Mouse (Mus musculus) granulocyte monocyte progenitor cell, adult 5-6 weeks (primary cell): ENCODE measurements around the gene Olfr1058. TPM values are rescaled to one million over a fixed set of nuclear protein-coding genes. Genes with fewer than 3 reads are reported as not detected.
"Not testable (repeated sequence)": the region's sequence is repeated elsewhere in the genome, so short reads cannot be mapped to it uniquely, and the experiment has no call there.

Experiments used
- ATAC-seq: replicated peaks from 2 replicates; pipeline ENCODE4 v1.8.0; 2016; ENCODE audit warnings: mild to moderate bottlenecking, moderate TSS enrichment, inconsistent platforms; ENCODE audit not compliant: poor library complexity, severe bottlenecking
- total RNA-seq, 2 experiments: library from RNA; stranded (forward) in 1 of 2; stranded (reverse) in 1 of 2; fragments of 200-712, 200-1000 nt in 1 of 2; fragments of >200 nt in 1 of 2; fragmentation: Nextera tagmentation in 1 of 2; gene quantifications; 2 replicates each; pipeline ENCODE4 v1.2.3; 2014 to 2017

The Olfr1058 gene
- not detected in 2 replicates for total RNA-seq (2014; fragmentation: Nextera tagmentation)
- not detected in 2 replicates for total RNA-seq (2017)

DNA sequence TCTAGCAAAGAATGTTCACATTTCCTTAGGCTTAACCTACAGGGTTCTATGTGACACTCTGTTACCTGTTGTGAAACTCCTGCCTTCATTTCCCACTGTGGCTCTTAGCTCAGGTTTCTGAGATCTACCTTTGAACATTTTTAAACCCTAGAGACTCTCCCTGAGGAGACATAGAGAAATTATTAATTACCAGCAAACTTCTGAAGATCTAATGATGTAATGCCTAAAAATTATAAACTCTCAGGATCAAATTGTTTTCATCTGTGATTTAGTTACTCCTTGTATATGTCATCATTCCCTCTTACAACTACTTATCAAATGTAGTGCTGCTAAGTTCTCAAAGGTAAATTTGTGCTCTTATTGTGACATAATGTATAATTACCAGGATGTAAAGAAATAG is at the start of gene Olfr1058:
Gene Olfr1058, minus strand, starts transcription at position 101 of the 400 bp plus-strand sequence.
- not testable (repeated sequence) for ATAC-seq

DNA sequence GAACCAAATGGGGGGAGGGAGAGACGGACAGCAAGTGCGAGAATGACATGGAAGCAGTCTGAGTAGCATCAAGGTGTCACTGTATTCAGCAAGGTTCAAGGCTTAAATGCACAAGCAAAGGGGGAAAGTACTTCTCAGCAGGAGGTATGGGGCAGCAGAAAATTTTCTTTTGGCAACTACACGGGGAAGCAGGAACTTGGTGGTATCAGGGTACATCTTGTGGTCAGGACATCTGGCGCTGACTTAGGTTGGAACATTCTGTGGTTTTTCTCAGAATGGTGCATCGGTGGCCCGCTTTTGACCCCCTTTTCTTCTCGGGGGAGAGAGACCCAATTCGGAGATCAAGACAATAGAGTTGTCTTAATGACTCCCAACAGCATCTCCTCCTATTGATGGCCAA is 40.1 kb upstream of the Olfr1058 start:
- ATAC-seq: not testable (repeated sequence)

DNA sequence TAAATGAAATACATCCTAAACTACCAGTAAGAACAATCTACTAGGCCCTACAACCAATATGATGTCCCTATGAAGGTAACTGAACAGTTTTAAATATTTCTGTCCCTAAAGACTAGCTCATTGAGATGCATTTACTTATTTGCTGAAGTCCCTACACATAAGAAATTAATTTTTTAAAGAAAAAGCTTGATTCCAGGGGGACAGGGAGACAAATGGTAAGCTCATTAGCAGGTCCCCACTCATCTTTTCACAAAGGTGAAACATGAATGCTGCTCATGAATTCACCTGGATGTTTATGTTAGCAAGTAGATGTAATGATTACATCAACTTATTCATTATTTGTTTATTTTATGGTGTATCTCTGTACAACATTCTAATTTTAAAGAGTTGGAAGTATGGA is 38.3 kb upstream of the Olfr1058 start, which contains the start of gene Olfr1062:
Gene Olfr1062, minus strand, starts transcription at position 101 of the 400 bp plus-strand sequence.
- not testable (repeated sequence) for ATAC-seq

DNA sequence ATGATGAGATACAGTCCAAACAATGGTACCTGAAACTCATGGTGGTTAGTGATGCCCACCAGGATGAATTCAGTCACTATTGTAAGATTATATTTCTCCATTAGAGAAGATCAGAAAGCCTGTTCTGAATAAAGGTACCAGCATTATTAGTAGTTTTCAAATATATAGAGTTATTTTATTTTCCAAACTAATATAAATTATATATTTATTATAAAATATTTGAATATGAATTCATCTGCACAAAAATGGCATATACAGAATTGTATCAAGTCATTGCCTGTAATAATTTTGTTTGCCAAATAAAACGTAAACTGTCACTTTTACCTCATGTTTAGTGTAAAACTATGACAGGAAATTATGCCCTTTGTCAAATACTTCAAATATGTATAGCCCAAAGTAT is 25.6 kb upstream of the Olfr1058 start, which contains the start of gene Olfr1061:
Gene Olfr1061, minus strand, starts transcription at position 101 of the 400 bp plus-strand sequence.
- no peak for ATAC-seq

DNA sequence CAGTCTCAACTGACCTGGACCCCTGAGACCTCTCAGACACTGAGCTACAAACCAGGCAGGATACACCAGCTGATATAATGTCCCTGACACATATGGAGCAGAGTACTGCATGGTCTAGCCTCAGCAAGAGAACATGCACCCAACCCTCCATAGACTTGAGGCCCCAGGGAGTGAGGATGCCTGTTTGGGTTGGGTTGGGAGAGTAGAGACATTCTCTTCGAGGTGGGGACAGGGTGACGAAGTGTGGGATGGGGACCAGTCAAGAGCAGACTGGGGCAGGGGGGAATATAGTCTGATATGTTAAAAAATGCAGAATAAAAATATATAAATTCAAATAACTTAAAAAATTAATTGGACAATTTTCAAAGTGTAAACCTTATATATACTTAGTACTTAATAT is 6.8 kb upstream of the Olfr1058 start:
- no peak for ATAC-seq

DNA sequence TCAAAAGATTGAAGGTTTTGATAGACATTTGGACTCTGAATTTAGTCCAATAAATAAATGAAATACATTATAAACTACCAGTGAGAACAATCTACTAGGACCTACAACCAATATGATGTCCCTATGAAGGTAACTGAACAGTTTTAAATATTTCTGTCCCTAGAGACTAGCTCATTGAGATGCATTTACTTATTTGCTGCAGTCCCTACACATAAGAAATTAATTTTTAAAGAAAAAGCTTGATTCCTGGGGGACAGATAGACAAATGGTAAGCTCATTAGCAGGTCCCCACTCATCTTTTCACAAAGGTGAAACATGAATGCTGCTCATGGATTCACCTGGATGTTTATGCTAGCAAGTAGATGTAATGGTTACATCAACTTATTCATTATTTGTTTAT is 10.1 kb downstream of the Olfr1058 start, which contains the start of gene Olfr1057:
Gene Olfr1057, minus strand, starts transcription at position 101 of the 400 bp plus-strand sequence.
- no peak for ATAC-seq

DNA sequence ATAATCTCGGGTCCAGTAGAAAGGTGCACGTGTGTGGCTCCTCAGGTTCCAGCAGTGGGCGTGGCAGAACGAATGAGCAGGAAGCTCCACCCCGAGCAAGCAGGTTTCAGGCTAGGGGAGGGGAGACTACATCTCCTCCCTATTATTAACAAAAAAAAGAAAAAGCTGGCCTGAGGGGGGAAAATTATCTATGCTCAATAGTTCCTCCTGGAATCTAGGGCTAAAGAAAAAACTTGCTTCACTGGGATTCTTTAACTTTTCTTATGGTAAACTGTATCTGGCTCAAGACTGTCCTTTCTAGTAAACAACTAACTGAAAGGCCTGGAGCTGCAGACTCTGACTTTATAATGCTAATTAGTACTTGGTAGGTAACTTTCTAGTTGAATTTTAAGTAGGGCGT is 22.0 kb downstream of the Olfr1058 start:
- not testable (repeated sequence) for ATAC-seq

DNA sequence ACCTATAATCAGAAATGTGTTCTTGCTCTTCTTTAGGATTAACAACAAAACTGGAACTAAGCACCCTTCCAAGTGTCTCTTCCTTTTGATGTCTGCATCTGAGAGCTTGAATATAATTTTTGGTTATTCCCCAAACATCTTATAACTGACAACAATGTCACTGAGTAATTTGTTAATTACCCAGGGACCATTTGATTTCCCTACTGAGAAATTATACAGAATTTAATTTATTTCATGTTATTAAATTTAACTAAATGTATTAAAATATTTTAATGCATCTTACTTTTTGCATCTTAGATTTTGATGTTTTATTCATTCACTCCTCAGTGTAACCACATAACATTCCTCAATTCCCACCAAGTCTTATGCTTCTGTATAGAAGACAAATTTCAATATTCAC is 26.0 kb downstream of the Olfr1058 start, which contains the start of gene Olfr1056:
Gene Olfr1056, minus strand, starts transcription at position 101 of the 400 bp plus-strand sequence.
- no peak for ATAC-seq

DNA sequence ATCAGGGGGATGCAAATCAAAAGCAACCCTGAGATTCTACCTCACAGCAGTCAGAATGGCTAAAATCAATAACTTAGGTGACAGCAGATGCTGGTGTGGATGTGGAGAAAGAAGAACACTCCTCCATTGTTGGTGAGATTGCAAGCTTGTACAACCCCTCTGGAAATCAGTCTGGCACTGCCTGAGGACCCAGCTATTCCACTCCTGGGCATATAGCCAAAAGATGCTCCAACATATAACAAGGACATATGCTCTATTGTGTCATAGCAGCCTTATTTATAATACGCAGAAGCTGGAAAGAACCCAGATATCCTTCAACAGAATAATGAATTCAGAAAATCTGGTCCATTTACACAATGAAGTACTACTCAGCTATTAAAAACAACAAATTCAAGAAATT is 36.6 kb downstream of the Olfr1058 start:
- not testable (repeated sequence) for ATAC-seq

DNA sequence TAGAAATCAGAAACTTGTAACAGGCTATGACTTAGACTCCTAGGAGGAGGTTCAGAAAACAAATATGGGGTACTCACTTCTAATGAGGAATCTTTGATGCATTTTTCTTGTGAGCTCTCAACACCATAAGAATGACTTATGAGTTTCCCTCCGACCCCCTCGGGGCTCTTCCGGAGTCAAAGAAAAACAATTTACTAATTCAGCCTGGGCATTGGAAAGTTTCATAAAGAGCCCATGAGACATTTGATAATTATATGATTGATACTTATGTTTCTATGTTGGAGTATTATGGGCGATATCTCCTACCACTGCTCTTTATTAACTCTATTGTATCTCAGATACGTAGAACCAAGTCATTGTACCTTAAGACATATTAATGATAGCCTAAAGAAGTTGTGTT is 38.2 kb downstream of the Olfr1058 start, which contains the start of gene Olfr1055:
Gene Olfr1055, minus strand, starts transcription at position 101 of the 400 bp plus-strand sequence.
- no peak for ATAC-seq

DNA sequence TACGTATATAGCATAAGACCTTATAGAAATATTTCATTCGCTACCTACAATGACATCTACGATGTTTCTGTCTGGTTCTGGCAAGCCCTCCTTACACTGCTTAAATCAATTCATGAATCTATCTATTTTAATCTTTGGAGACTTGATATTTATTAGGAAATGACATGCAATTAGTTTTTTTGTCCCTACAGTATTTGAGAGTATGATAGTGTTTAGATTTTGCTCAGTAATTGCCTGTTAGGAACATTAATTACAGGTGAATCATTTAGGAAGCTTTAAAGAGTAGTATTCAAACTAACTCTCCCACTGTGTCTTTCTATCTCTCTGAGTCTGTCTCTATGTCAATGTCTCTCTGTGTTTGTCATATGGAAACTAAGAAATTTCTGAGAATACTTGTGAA is 53.0 kb downstream of the Olfr1058 start, which contains the start of gene Olfr1054:
Gene Olfr1054, minus strand, starts transcription at position 101 of the 400 bp plus-strand sequence.
- no peak for ATAC-seq

Other genes with a start within 250 kb of the Olfr1058 start
- gene Olfr1040, start 241.8 kb downstream of the Olfr1058 start, total RNA-seq (2014; fragmentation: Nextera tagmentation): not detected in 2 replicates
- gene Olfr1040, start 241.8 kb downstream of the Olfr1058 start, total RNA-seq (2017): not detected in 2 replicates
- not detected in 2 replicates for gene Olfr1042, start 226.7 kb downstream of the Olfr1058 start, total RNA-seq (2014; fragmentation: Nextera tagmentation)
- gene Olfr1042, start 226.7 kb downstream of the Olfr1058 start, total RNA-seq (2017): not detected in 2 replicates
- not detected in 2 replicates for gene Olfr1043, start 221.0 kb downstream of the Olfr1058 start, total RNA-seq (2014; fragmentation: Nextera tagmentation)
- gene Olfr1043, start 221.0 kb downstream of the Olfr1058 start, total RNA-seq (2017): not detected in 2 replicates
- gene Olfr1044, start 210.7 kb downstream of the Olfr1058 start, total RNA-seq (2014; fragmentation: Nextera tagmentation): not detected in 2 replicates
- gene Olfr1044, start 210.7 kb downstream of the Olfr1058 start, total RNA-seq (2017): not detected in 2 replicates
- not detected in 2 replicates for gene Olfr52, start 202.9 kb downstream of the Olfr1058 start, total RNA-seq (2014; fragmentation: Nextera tagmentation)
- not detected in 2 replicates for gene Olfr52, start 202.9 kb downstream of the Olfr1058 start, total RNA-seq (2017)
- gene Olfr1045, start 185.6 kb downstream of the Olfr1058 start, total RNA-seq (2014; fragmentation: Nextera tagmentation): not detected in 2 replicates
- not detected in 2 replicates for gene Olfr1045, start 185.6 kb downstream of the Olfr1058 start, total RNA-seq (2017)
- not detected in 2 replicates for gene Olfr1046, start 169.2 kb downstream of the Olfr1058 start, total RNA-seq (2014; fragmentation: Nextera tagmentation)
- gene Olfr1046, start 169.2 kb downstream of the Olfr1058 start, total RNA-seq (2017): not detected in 2 replicates
- gene Olfr1047, start 157.2 kb downstream of the Olfr1058 start, total RNA-seq (2014; fragmentation: Nextera tagmentation): not detected in 2 replicates
- not detected in 2 replicates for gene Olfr1047, start 157.2 kb downstream of the Olfr1058 start, total RNA-seq (2017)
- gene Olfr1048, start 148.3 kb downstream of the Olfr1058 start, total RNA-seq (2014; fragmentation: Nextera tagmentation): not detected in 2 replicates
- not detected in 2 replicates for gene Olfr1048, start 148.3 kb downstream of the Olfr1058 start, total RNA-seq (2017)
- not detected in 2 replicates for gene Olfr1049, start 130.2 kb downstream of the Olfr1058 start, total RNA-seq (2014; fragmentation: Nextera tagmentation)
- not detected in 2 replicates for gene Olfr1049, start 130.2 kb downstream of the Olfr1058 start, total RNA-seq (2017)
- gene Olfr1051, start 109.5 kb downstream of the Olfr1058 start, total RNA-seq (2014; fragmentation: Nextera tagmentation): not detected in 2 replicates
- gene Olfr1051, start 109.5 kb downstream of the Olfr1058 start, total RNA-seq (2017): not detected in 2 replicates
- not detected in 2 replicates for gene Olfr1052, start 96.1 kb downstream of the Olfr1058 start, total RNA-seq (2014; fragmentation: Nextera tagmentation)
- not detected in 2 replicates for gene Olfr1052, start 96.1 kb downstream of the Olfr1058 start, total RNA-seq (2017)
- not detected in 2 replicates for gene Olfr1053, start 73.3 kb downstream of the Olfr1058 start, total RNA-seq (2014; fragmentation: Nextera tagmentation)
- not detected in 2 replicates for gene Olfr1053, start 73.3 kb downstream of the Olfr1058 start, total RNA-seq (2017)
- not detected in 2 replicates for gene Olfr1054, start 53.1 kb downstream of the Olfr1058 start, total RNA-seq (2014; fragmentation: Nextera tagmentation)
- gene Olfr1054, start 53.1 kb downstream of the Olfr1058 start, total RNA-seq (2017): not detected in 2 replicates
- not detected in 2 replicates for gene Olfr1055, start 38.3 kb downstream of the Olfr1058 start, total RNA-seq (2014; fragmentation: Nextera tagmentation)
- gene Olfr1055, start 38.3 kb downstream of the Olfr1058 start, total RNA-seq (2017): not detected in 2 replicates
- not detected in 2 replicates for gene Olfr1056, start 26.1 kb downstream of the Olfr1058 start, total RNA-seq (2014; fragmentation: Nextera tagmentation)
- gene Olfr1056, start 26.1 kb downstream of the Olfr1058 start, total RNA-seq (2017): not detected in 2 replicates
- gene Olfr1057, start 10.2 kb downstream of the Olfr1058 start, total RNA-seq (2014; fragmentation: Nextera tagmentation): not detected in 2 replicates
- gene Olfr1057, start 10.2 kb downstream of the Olfr1058 start, total RNA-seq (2017): not detected in 2 replicates
- gene Olfr1061, start 25.5 kb upstream of the Olfr1058 start, total RNA-seq (2014; fragmentation: Nextera tagmentation): not detected in 2 replicates
- gene Olfr1061, start 25.5 kb upstream of the Olfr1058 start, total RNA-seq (2017): not detected in 2 replicates
- not detected in 2 replicates for gene Olfr1062, start 38.2 kb upstream of the Olfr1058 start, total RNA-seq (2014; fragmentation: Nextera tagmentation)
- not detected in 2 replicates for gene Olfr1062, start 38.2 kb upstream of the Olfr1058 start, total RNA-seq (2017)
- not detected in 2 replicates for gene Olfr1065, start 62.0 kb upstream of the Olfr1058 start, total RNA-seq (2014; fragmentation: Nextera tagmentation)
- not detected in 2 replicates for gene Olfr1065, start 62.0 kb upstream of the Olfr1058 start, total RNA-seq (2017)
- gene Olfr1066, start 67.7 kb upstream of the Olfr1058 start, total RNA-seq (2014; fragmentation: Nextera tagmentation): not detected in 2 replicates
- not detected in 2 replicates for gene Olfr1066, start 67.7 kb upstream of the Olfr1058 start, total RNA-seq (2017)
- not detected in 2 replicates for gene Olfr228, start 98.8 kb upstream of the Olfr1058 start, total RNA-seq (2014; fragmentation: Nextera tagmentation)
- gene Olfr228, start 98.8 kb upstream of the Olfr1058 start, total RNA-seq (2017): not detected in 2 replicates
- not detected in 2 replicates for gene Olfr1076, start 119.9 kb upstream of the Olfr1058 start, total RNA-seq (2014; fragmentation: Nextera tagmentation)
- gene Olfr1076, start 119.9 kb upstream of the Olfr1058 start, total RNA-seq (2017): not detected in 2 replicates
- gene Olfr1079, start 153.9 kb upstream of the Olfr1058 start, total RNA-seq (2014; fragmentation: Nextera tagmentation): not detected in 2 replicates
- gene Olfr1079, start 153.9 kb upstream of the Olfr1058 start, total RNA-seq (2017): not detected in 2 replicates
- gene Olfr1080, start 169.7 kb upstream of the Olfr1058 start, total RNA-seq (2014; fragmentation: Nextera tagmentation): not detected in 2 replicates
- not detected in 2 replicates for gene Olfr1080, start 169.7 kb upstream of the Olfr1058 start, total RNA-seq (2017)
- gene Olfr1082, start 210.4 kb upstream of the Olfr1058 start, total RNA-seq (2014; fragmentation: Nextera tagmentation): not detected in 2 replicates
- gene Olfr1082, start 210.4 kb upstream of the Olfr1058 start, total RNA-seq (2017): not detected in 2 replicates